Mouse (Mus musculus) c-Kit-positive CD71-negative TER-119-negative erythroid progenitor cells, embryonic 14.5 days (primary cell): ENCODE results near the gene Rnf145.

Experiments used
- DNase-seq: peaks from one replicate; pipeline ENCODE4 v3.0.0-alpha.2; 2013; ENCODE audit warnings: low read depth

The Rnf145 gene

DNA sequence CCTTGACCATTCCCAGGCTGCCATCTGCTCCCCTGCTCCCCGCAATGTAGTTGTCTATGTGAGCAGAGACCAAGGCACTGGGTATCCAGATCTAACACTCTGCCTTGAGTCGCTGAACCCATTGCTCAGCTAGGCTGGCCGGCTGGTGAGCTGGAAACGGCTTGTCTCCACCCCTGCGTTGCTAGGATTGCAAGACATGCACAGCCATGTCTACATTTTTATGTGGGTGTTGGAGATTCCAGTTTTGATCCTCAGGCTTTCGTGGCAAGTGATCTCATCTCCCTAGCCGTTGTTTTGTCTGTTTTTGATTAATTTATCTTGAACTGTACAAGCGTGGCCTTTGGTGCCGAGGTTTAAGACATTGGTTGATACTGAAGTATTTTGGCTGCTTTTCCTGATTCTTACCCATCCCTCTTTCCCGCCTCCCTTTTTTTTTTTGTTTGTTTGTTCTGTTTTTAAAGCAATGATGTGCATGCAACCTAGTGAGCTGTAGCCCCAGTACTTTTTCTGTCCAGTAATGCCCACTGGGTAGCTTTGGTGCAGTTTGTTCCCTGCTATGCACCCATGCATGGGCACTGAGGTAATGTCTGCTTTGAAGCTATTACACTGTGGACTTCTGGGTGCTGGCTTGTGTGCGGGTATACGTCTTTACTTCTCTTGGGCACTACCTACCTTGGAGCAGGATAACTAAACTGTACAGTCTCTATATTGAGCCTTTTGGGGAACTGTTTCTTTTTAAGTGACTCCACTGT is 16.4 kb downstream of the Rnf145 start:
- DNase-seq, result no peak

DNA sequence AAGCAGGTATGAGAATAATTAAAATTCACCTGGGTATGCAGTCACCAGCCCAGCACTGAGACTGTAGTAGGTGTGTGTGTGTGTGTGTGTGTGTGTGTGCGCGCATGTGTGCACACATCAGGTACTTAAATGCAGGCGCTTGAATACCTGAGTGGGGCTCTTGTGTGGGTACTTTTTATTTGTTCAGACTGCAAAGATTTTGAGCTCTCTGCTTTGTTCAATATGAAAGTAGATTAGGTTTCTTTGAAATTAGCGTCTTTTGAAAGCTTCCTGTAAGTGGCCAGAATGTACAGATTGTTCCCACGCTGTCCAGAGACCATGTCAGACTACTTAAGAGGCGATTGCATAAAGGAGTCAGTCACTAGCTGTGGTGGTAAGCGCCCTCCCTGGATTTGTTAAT is 18.6 kb downstream of the Rnf145 start:
- no peak for DNase-seq

DNA sequence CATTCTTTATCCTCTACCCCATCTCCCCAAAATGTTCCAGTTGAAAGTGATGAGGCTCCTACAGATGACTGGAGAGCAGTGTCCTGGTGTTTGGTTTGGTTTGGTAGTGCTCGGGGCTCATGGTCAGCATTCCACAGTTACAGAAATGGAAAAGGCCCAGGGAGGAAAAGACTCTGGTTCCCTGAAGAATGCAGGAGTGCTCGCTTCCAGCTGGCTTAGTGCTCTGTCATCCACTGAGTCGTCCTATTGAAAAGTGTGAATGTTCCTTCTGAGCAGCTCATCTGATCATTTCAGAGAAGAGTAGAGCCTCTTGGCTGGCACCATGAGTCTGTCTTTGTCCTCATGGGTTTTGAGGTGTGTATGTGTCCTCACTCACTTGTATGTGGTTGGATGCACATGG is 19.3 kb downstream of the Rnf145 start:
- no peak for DNase-seq

DNA sequence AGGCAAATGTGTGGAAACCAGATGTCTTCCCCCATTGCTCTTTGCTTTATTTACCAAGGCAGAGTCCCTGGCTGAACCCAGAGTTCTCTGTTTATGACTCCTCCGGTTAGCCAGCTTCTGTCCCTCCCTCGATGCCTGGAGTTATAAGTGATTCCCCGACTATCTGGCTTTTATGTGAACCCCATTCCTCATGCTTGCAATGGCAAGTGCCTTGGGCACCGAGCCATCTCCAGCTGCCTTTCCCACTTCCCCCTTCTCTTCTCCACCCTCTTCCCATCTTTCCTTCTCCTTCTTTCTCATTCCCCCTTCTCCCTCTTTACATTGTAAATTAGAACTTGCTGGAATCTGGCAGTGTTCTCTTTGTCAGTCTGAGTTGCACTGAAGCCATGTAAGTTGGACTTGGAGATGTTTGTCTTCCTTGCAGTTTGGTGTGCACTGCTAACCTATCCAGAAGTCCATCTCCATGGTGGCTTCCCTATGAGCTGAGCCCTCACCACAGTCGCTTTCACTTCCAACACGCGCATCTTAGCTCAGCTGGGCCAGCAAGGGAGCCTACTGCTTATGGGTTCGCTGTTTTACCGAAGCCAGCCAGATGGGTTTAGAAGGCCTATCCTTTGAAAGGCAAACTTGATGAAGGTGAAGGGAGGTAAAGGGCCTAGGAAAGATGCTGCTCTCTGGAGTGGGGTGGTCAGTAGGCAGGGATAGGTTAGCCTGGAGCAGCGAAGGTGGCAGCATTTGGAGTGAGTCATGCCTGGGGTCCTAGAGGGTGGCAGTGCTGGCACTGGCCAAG is 19.9 kb downstream of the Rnf145 start:
- no peak for DNase-seq

- no peak for DNase-seq
These were observed 20.6 kb downstream of the Rnf145 start for GRCm38 (mm10) chr11:44539291-44539930.

DNA sequence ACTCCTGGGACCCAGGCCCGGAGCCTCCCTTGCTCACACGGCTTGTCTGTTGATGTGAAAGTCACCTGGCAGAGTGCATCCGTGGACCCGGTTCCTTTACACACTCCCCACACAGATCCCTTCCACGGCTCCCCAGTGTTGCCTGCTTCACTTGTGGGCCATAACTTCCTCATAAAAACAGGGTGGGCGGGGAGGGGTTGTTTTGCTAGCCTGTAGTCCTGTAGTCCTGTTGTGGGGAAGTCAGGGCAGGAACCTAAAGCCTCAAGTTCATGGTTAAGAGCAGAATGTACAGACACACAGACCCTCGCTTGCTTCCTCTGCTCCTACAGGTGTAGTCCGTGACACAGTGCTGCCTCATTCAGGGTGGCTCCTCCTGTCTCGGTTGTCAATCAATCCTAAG is 21.5 kb downstream of the Rnf145 start:
- no peak for DNase-seq

- no peak for DNase-seq
These were observed 22.5 kb downstream of the Rnf145 start for GRCm38 (mm10) chr11:44541280-44541679.

DNA sequence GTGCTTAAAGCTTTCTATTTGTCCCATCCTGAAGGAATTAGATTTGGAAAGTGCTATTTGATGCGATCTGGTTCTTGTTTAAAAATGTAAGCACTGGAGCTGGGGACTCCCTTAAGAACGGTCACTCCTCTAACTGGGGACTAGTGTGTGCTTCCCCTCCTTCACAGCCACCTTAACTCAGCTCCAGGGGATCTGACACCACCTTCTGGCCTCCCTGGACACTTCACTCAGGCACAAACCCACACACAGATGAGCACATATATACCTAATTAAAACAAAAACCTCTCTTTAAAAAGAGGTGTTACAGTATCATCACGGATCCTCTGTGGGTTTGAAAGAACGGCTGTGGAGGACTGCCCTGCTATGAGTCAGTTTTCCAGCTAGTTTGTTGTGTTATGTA is 23.0 kb downstream of the Rnf145 start:
- no peak for DNase-seq

DNA sequence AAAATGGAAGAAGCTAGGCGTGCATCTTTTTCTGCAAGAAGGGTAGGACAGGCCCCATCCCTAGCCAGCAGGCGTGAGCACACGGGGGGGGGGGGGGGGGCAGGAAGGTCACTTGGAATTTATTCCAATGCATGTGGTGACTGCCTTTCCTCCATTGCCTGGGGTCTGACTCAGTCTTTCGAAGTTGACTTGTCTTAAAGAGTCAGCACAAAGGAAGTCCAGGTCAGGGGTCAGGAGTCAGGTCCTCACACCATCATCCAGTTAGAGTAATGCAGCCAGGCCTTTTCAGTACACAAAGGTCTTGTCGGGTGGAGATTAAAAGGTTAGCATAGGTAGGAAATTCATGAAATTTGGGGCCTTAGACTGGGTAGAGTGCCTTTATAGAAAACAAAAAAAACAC is 24.8 kb downstream of the Rnf145 start:
- no peak for DNase-seq

GRCm38 (mm10) chr11:44543996-44544395 is 25.2 kb downstream of the Rnf145 start:
- DNase-seq, result no peak

GRCm38 (mm10) chr11:44545181-44545580 is 26.4 kb downstream of the Rnf145 start:
- DNase-seq, result no peak

DNA sequence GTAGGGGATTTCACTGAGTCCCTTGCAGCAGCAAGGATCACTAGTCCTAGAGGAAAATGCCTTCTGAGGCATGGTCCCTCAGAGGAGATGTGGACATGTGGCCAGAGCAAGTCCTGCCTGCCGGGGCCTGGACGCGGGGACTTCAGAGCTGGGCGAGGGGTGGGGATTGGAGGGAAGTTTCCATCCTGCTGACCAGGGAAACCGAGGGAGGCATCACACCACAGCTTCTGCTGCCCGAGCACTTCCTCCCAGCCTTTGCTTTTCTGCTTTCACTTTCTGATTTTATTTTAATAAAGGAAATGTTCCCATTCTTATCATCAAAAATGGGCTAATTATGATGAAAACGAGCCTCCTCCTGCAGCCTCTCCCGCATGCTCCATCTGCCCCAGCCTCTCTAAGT is 27.5 kb downstream of the Rnf145 start:
- DNase-seq, result no peak

DNA sequence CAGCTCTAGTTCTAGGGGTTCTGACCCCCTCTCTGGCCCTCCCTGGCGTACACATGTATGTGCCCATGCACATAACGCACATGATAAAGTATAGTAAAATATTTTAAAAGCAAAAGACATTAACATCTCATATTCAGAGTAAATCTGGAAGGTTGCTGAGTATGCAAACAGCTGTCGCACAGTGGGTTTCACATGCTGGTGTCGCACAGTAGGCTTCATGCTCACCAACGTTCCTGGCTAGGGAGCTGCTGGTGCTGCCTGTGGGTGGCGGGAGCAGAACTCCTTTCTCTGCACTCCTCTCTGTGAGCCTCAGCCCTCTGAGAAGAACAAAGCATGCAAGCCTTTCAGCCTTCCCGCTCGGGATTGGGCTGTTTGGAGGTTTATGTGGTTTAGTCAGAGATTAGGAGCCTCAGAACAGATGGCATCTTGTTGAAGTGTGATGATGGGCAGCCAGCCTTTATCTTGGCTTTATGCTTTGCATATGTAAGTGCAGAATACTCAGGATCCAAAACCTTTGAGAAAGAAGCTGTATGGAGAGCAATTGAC is 29.0 kb downstream of the Rnf145 start:
- DNase-seq, result no peak

DNA sequence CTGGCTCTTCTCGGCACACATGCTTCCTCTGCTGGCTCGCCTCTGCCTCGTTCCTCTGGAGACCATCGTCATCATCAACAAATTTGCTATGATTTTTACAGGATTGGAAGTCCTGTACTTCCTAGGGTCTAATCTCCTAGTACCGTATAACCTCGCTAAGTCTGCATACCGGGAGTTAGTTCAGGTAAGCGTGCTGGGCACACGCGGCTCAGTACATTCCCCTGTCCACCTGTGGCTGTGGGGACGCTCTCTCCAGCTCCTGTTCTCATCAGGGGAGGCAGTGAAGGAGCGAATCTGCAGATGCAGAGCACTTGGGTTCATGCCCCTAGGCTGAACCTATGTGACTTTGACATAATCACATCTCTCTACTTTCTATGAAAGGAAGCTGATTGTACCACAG is 30.1 kb downstream of the Rnf145 start:
- DNase-seq, result no peak

DNA sequence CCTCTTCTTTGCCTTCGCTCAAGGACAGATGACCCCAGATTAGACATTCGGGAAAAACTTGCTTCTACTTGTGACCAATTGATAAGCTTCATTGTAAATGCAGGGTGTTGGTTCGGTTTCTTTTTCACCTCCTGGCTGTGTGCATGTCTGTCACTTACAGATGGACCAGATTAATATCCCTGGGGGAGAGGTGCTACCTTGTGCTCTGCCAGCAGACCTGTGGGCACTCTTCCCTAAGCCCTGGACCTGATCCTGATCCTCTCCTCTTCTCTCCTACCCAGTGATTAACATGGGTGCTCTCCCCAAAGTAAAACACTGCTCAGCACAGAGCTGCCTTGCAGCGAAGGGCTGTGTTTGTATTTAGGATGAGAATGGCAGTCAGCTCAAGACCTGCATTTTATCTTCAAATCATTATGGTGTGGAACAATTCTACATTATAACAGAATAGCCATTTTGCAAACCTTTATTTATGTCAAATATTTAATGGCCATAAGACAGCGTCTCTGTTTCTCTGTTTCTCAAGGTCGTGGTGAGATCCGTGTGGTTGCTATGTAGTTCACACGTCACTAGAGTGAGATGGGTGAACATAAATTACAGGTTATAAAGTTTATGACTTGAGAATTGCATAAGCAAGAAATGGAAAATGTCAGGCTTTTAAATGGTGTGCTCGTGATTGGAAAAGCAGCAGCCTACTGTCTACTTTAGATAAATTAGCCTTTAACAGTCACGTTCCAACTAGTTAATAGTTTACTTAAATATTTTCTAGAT is 30.9 kb downstream of the Rnf145 start:
- DNase-seq, result no peak

GRCm38 (mm10) chr11:44550996-44551395 is 32.2 kb downstream of the Rnf145 start:
- DNase-seq, result no peak

GRCm38 (mm10) chr11:44554339-44554738 is 35.6 kb downstream of the Rnf145 start:
- DNase-seq, result no peak

DNA sequence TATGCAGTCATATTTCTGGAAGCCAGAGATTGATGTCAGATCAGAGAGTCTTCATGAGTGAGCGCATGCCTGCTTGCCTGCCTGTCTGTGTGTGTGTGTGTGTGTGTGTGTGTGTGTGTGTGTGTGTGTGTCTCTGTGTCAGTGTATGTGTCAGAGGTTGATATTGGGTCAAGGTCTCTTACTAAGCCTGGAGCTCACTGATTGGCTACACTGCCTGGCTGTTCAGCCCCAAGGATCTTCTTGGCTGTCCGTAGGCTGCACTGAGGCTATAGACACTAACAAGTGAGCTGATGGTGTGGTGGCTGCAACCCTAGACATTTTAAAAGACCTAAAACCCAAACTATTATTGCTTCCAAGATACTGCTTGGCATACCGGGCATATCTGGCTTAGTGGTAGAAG is 39.8 kb downstream of the Rnf145 start:
- DNase-seq, result no peak

DNA sequence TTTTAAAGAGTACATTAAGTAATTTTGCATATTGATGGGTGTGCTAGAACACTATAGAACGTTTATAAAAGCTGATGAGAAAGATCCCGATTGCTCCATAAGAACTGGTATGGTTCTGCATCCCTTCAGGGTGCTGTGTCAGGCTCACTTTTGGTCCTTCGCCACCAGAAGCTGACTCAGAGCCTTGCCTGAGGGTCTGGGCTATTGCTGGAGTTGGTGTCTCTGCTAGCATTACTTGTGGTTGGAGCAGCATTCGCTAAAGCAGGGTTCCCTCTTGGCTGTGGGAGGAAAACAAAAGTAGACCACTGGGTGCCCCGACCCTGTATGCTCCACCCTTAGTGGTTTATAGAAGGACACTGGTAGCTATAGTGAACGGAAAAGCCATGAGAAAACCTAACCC is 40.7 kb downstream of the Rnf145 start:
- DNase-seq, result no peak

- no peak for DNase-seq
These were observed 41.6 kb downstream of the Rnf145 start for GRCm38 (mm10) chr11:44560396-44560795.

GRCm38 (mm10) chr11:44561476-44562015 is 42.8 kb downstream of the Rnf145 start:
- no peak for DNase-seq
